Mouse (Mus musculus) ovary, postnatal 14 days (tissue): ENCODE data around the gene Kat7.

ENCODE experiments used
- DNase-seq: peaks from one replicate; pipeline ENCODE4 v3.0.0; 2022; ENCODE audit warnings: low spot score

Gene Kat7

GRCm38 (mm10) chr11:95310007-95310647, at the start of gene Kat7:
Gene Kat7 (minus strand): TSS chr11:95310246.
- DNase-seq, result peak; percentile 90

- DNase-seq, result no peak
Observed at GRCm38 (mm10) chr11:95358263-95358662, 48.2 kb upstream of the Kat7 start.

DNA sequence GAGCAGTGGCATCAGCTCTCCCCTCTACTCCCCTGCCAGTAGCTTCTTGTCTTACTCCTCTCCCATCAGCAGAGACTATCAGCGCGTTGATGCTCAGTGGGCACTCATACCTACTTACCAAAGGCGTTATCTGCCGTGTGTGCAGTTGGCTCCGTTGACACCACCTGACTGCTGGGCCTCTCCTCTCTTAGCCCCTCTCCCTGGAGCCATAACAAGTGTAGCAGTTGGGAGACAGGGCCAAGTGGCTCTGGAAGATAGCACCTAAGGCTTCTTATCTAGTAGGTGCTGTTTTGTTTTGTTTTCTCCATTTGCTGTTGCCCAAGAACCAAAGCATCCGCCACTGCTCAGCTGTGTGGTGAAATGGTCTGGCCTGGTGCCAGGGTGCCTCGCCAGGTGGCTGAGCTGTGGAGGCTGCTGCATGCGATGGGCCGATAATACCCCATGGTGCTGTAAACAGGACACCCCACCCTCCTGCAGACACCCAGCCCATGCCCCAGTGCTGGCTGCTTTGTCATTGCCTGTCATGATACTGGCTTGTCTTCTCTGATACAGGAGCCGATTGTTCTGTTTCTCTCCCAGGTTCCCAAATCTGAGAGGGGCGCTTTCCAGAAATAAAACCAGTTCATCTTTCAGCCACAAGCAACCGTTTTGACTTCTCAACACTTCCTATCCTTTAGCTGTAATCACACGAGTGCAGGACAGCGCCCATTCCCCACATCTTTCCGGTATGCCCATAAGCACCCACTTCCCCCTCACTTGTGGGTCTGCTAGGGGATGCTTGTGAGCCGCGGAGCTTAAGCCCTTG, 46.6 kb upstream of the Kat7 start:
- peak; percentile 35 for DNase-seq

DNA sequence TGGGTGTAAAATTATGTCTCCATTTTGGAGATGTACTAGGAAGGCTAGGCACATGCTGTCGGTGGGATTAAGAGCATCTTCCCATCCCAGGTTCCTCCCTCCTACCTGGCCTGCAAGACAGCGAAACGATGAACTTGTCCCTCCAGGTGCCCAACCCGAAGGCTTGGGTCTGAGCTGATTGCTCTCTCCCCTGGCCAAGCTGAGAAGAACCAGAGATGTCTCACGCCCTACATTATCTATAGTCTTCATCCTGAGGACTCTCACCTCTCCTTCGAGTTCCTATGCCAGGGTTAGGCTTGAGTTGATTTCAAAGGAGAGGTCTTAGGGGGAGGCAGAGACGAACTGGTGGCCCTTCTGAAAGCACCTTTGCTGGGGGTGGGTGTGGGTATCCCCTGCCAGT, 46.0 kb upstream of the Kat7 start:
- DNase-seq, result no peak

GRCm38 (mm10) chr11:95355661-95356011, 45.6 kb upstream of the Kat7 start:
- DNase-seq, result no peak

DNA sequence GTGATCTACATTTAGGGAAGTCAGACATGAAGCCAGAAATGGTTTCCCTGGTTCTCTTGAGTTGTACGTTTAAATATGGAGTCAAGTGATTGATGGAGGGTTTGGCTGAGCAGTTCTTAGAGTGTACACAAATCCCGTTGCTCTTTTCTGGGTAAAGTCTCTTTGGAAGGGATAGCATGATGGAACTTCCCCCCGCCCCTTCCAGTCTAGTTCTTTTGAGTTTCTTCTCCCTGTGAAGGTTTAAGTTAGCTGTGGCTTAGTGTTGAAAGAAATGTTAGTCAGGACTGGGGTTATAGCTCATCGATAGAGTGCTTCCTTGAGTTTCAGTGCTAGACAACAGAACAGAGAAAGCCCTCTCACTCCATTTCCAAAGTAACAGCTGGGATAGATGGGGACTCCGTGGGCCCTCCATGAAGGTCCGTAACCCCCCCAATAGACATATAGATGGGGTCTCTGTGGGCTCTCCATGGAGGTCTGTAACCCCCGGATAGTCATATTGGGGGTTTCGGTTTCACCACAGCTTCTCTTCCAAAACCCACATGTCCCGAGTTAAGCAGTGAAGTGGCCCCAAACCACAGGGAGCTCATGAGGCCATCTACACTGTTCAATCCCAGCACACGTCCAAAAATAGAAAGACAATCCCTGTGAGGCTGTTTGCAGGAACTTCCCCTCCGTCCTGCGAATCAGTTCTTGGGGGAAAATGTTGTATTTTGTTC, 45.1 kb upstream of the Kat7 start:
- DNase-seq, result no peak

DNA sequence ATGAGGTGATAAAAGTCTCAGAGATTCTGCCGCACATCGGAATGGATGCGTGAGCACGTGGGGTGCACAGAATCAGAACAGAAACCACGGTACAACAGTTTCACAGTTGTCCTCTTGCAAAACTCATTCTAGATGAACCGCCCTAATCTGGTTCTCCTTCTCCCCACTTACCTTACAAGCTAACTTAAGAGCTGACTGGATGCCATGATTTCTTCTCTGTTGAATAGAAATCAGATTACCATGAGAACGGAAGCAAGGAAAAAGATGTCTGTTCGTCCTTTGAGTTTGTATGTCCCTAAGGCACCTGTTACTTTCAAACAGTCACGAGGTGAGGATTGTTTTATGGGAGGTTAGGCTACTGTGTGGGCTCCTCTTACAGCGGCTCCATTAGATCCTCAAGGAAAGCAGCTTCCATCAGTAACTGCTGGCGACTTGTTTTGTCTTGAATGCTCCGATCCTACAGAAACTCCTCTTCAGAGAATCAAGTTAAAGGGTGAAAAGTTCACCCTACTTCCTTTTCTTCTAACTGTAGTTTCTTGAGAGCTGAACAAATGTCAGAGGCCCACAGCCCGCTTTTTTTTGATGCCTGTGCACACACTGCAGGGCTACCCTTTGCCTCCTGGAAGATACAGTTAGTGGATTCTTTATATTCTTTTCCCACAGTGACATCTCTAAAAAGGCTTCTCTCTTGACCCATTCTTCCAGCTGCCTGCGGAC, 44.3 kb upstream of the Kat7 start:
- DNase-seq, result no peak

- no peak for DNase-seq
Observed at GRCm38 (mm10) chr11:95353226-95353625, 43.2 kb upstream of the Kat7 start.

- DNase-seq, result no peak
Observed at GRCm38 (mm10) chr11:95352686-95353085, 42.6 kb upstream of the Kat7 start.

GRCm38 (mm10) chr11:95350960-95351359, 40.9 kb upstream of the Kat7 start:
- no peak for DNase-seq

DNA sequence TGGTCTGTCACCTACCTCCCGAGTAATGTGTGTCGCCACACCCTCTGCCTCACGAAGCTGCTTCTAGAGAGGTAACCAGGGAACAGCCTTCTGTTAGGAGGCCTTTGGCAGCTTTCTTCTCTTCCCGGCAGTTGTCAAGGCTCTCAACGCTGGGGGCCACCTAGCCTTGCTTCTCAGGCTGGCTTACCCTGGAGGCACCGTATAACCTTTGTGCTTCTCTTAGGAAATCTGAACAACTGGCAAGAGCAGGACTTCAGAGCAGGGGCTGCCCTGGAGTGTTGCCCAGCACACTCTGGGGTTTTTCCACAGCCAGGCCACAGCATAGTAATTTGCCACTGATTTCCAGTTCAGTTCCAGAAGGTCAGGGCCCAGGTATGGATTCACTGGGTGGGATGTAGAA, 40.2 kb upstream of the Kat7 start:
- DNase-seq, result no peak

- no peak for DNase-seq
Observed at GRCm38 (mm10) chr11:95344181-95344580, 34.1 kb upstream of the Kat7 start.

GRCm38 (mm10) chr11:95343180-95343579, 33.1 kb upstream of the Kat7 start:
- no peak for DNase-seq

DNA sequence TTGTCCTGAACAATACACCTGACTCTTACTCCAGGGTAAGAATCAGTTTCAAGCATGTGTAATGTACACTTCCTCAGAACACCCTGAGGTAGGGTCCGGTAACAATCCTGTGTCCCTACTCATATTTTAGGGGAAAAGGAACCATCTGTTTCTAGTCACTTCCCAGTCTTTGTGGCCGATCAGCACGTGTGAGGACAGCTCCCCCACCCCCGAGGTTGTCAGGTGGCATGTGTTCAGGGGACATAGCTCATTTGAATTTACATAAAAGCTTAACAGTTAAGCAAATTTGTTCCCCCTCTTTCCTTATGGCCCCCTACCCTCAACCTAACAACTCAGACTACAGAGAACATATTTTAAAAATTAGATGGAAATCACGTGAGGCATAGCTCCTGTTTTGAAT, 30.6 kb upstream of the Kat7 start:
- DNase-seq, result no peak

DNA sequence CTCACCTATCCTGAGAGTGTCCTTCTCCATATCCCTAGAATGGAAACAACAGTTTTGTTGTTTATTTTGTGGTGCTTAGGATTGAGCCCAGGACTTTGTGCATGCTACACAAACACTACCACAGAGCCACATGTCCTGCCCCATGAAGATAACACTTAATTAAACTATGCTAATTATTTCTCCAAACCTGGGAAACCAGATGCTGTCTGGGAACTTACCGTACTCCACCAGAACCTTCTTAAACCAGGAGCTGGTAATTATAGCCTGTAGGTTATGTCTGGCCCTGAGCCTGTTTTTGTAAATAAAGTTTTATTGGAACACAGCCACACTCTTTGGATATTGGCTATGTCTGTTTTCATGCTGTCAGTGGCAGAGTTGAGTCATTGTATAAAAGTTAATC, 30.2 kb upstream of the Kat7 start:
- no peak for DNase-seq

GRCm38 (mm10) chr11:95339471-95340021, 29.5 kb upstream of the Kat7 start:
- no peak for DNase-seq

- DNase-seq, result no peak
Observed at GRCm38 (mm10) chr11:95337846-95338342, 27.8 kb upstream of the Kat7 start.

DNA sequence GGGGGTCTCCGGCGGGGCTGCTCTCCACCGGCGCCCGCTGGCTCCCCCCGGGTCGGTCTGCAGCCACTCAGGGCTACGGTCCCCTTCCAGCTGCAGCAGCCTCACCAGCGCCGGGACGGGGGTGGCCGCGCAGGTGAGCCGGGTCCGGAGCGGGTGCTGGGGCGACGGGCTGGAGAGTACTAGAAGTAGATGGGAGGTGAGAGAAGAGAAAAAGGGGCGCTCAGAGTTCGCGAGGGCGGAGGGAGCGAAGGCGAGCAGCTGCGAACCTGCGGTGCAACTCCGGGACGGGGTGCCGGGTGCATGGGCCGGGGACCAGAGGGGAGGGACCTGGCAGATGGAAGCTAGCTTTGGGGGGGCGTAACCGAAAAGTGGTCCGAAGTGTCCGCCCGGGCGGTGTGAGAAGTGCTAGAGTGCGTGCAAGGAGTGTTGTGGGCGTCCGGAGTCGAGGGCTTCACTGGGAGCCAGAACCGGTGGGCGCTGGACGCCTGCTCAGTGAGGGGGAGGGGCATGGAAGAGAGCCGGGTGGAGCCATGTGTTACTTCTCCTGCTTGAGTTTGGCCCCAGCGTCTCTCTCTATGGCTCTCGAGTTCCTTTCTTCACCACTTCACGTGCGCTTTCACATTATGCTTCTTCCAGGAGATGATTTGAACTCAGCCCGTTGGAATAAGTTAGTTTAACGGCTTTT, 27.2 kb upstream of the Kat7 start:
- DNase-seq, result peak; percentile 56

- DNase-seq, result peak; percentile 78
Observed at GRCm38 (mm10) chr11:95336568-95337128, 26.6 kb upstream of the Kat7 start, which contains the start of gene Fam117a. Gene Fam117a (plus strand): TSS chr11:95337018.

GRCm38 (mm10) chr11:95334448-95335060, 24.5 kb upstream of the Kat7 start:
- DNase-seq, result no peak
